Mouse (Mus musculus) liver, adult 2 months (tissue): ENCODE results near the gene Thyn1.

Source experiments
- CTCF ChIP-seq: fragments of 200-500 bp; IDR thresholded peaks from 2 replicates; pipeline ENCODE4 v1.5.1; 2011; ENCODE audit warnings: low read depth, low read length, control low read depth
- POLR2A ChIP-seq: fragments of 200-500 bp; IDR thresholded peaks from 2 replicates; pipeline ENCODE4 v1.6.1; 2011; ENCODE audit warnings: low read length, control low read depth; ENCODE audit not compliant: insufficient read depth; ENCODE audit errors: extremely low read depth

GRCm38 (mm10) chr9:26997501-26997900 is 2.0 kb upstream of the Thyn1 start:
- TF ChIP-seq POLR2A = no peak
- TF ChIP-seq CTCF = no peak
